Mouse (Mus musculus): ENCODE data around the gene Adgrv1. TPM values are rescaled to one million over a fixed set of nuclear protein-coding genes. Genes with fewer than 3 reads are reported as not detected.

Adgrv1 gene
- 0.42 TPM for polyA plus RNA-seq (2014; fragmentation: Illumina TruSeq; extraction: RNeasy Lipid Tissue Mini Kit (QIAGEN cat#74804); ENCODE audit: low read depth, low replicate concordance)

GRCm38 (mm10) chr13:81632720-81633415 lies at the start of gene Adgrv1:
TSS of gene Adgrv1 (minus strand) at chr13:81633154.

GRCm38 (mm10) chr13:81657351-81658052 lies 24.5 kb upstream of the Adgrv1 start, which contains the start of gene Lysmd3:
TSS of gene Lysmd3 (plus strand) at chr13:81657663.

Other genes with a start within 250 kb of the Adgrv1 start
- gene Lysmd3, start 24.5 kb upstream of the Adgrv1 start, polyA plus RNA-seq (2014; fragmentation: Illumina TruSeq; extraction: RNeasy Lipid Tissue Mini Kit (QIAGEN cat#74804); ENCODE audit: low read depth, low replicate concordance), result 14.0 TPM
- 6.2 TPM for gene Polr3g, start 77.9 kb upstream of the Adgrv1 start, polyA plus RNA-seq (2014; fragmentation: Illumina TruSeq; extraction: RNeasy Lipid Tissue Mini Kit (QIAGEN cat#74804); ENCODE audit: low read depth, low replicate concordance)
- 5.4 TPM for gene Mblac2, start 78.2 kb upstream of the Adgrv1 start, polyA plus RNA-seq (2014; fragmentation: Illumina TruSeq; extraction: RNeasy Lipid Tissue Mini Kit (QIAGEN cat#74804); ENCODE audit: low read depth, low replicate concordance)
- 73.7 TPM for gene Cetn3, start 149.9 kb upstream of the Adgrv1 start, polyA plus RNA-seq (2014; fragmentation: Illumina TruSeq; extraction: RNeasy Lipid Tissue Mini Kit (QIAGEN cat#74804); ENCODE audit: low read depth, low replicate concordance)

All from heart, adult 10 weeks (tissue).